In the genomic region with DNA sequence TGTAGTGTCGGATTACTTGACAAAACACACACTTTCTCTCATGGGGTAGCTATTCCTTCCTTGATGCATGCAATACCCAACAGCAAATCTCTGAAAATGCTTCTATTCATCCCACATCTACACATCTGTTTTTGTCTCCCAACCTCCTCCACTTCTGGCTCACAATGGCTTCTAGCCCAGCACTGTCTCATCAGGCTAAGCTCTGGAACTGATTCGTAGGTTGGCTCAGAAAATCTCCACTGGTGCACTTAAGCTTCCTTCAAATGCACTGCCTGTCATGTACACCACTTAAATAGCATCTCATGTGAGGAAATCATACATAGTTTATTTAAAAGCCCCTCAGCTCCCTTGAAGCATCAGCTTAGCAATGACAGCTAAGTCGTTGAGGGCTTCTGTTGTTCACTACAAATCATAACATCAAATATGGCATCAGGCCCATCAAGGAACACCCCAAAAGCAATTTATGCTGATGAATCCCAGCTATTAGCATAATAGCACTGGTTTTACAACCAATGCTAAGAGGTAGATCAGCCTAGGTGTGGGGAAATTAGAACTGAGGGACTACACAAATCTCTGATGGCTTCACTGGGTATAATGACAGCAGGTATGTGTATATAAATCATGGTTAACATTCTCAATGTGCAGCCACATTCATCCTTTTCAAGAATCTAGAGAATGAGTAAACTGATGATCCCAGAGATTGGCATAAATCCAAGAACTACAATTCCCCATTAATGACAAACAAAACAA, we compare ENCODE assay signal across 29 mouse cellular contexts.
DNase-seq lines count a peak whose midpoint lies in the region; ATAC-seq lines count a peak whose summit lies in the region.
"Had no signal": no experiment of that assay in that cellular context is flagged by ENCODE, and none has a peak within 500 bp of the region (broad histone marks: within the 10 kb centered on the region; RNA-seq: fewer than 3 reads in every experiment).

No protein-coding gene starts in this region.

- DNase-seq in gastrocnemius, postnatal 25 days = peak; percentile 9
- no peak for DNase-seq in gastrocnemius, adult 18-20 months (ENCODE audit: low spot score)
- DNase-seq in neural tube, embryonic 10.5 days (ENCODE audit: extremely low spot score, low spot score) = no peak
- DNase-seq in skeletal muscle tissue, adult 2 months (ENCODE audit: low read depth, low spot score) = peak; percentile 10
- no peak for DNase-seq in cerebellum, postnatal 36 days
- DNase-seq: adrenal gland, adult 8-10 months; cerebellum, adult 2 months; cerebellum, postnatal 25 days; embryo, embryonic 11 days; heart, postnatal 4 days; kidney, postnatal 36 days; left cerebral cortex, postnatal 4 days; liver, postnatal 0 days; right cerebral cortex, postnatal 4 days; thymus, adult 18-20 months; thymus, postnatal 36 days had no signal

- no peak overlapping the region for H3K4me2 ChIP-seq in forebrain, embryonic 13.5 days
- no peak overlapping the region for H3K4me2 ChIP-seq in forebrain, embryonic 12.5 days
- no peak overlapping the region for H3K4me2 ChIP-seq in neural tube, embryonic 14.5 days (ENCODE audit: low read depth, low read length)
- H3K4me2 ChIP-seq: embryonic facial prominence, embryonic 15.5 days; liver, embryonic 11.5 days; midbrain, embryonic 15.5 days; stomach, embryonic 15.5 days had no signal

- peak; percentile 43; the same call in 1 of the 2 replicates for ATAC-seq in forebrain, embryonic 13.5 days
- no peak for ATAC-seq in forebrain, embryonic 12.5 days (ENCODE audit: low FRiP score)
- peak; percentile 64 for ATAC-seq in neural tube, embryonic 14.5 days (ENCODE audit: low read depth)
- ATAC-seq: CD4-positive, CD25-positive, alpha-beta regulatory T cell, adult 4 months; intestine, postnatal 0 days; liver, postnatal 0 days; lung, postnatal 0 days; midbrain, embryonic 15.5 days; Patski had no signal

- 74% methylated on average over 3 of the region's 3 CpGs for WGBS in forebrain, embryonic 13.5 days
- 73% methylated on average over 3 of the region's 3 CpGs for WGBS in forebrain, embryonic 12.5 days
- 64% methylated on average over 3 of the region's 3 CpGs for WGBS in neural tube, embryonic 14.5 days

- H3K27ac ChIP-seq in forebrain, embryonic 13.5 days = no peak overlapping the region
- no peak overlapping the region for H3K27ac ChIP-seq in forebrain, embryonic 12.5 days
- no peak overlapping the region; the same call in 1 of the 2 replicates for H3K27ac ChIP-seq in neural tube, embryonic 14.5 days (ENCODE audit: low read depth, low read length)
- H3K27ac ChIP-seq: embryonic facial prominence, embryonic 15.5 days; heart, embryonic 10.5 days; macrophage; midbrain, embryonic 15.5 days; stomach, embryonic 15.5 days had no signal

- no peak overlapping the region for H3K4me3 ChIP-seq in forebrain, embryonic 13.5 days
- H3K4me3 ChIP-seq in forebrain, embryonic 12.5 days (replicated peaks) = no peak overlapping the region
- H3K4me3 ChIP-seq in neural tube, embryonic 14.5 days (ENCODE audit: low read depth, low read length) = no peak overlapping the region
- H3K4me3 ChIP-seq: embryonic facial prominence, embryonic 15.5 days; heart, embryonic 10.5 days; midbrain, embryonic 15.5 days; stomach, embryonic 15.5 days had no signal

- H3K4me1 ChIP-seq in forebrain, embryonic 13.5 days = no peaks in the 10 kb centered on the region
- H3K4me1 ChIP-seq in forebrain, embryonic 12.5 days = no peaks in the 10 kb centered on the region
- H3K4me1 ChIP-seq in neural tube, embryonic 14.5 days (ENCODE audit: control insufficient read depth, insufficient read depth, low read length) = no peaks in the 10 kb centered on the region
- H3K4me1 ChIP-seq: embryonic facial prominence, embryonic 15.5 days; heart, embryonic 10.5 days; midbrain, embryonic 15.5 days; stomach, embryonic 15.5 days had no signal

- H3K27me3 ChIP-seq in forebrain, embryonic 13.5 days = no peaks in the 10 kb centered on the region
- no peaks in the 10 kb centered on the region for H3K27me3 ChIP-seq in forebrain, embryonic 12.5 days
- no peaks in the 10 kb centered on the region for H3K27me3 ChIP-seq in neural tube, embryonic 14.5 days (ENCODE audit: control insufficient read depth, insufficient read depth, low read length)
- H3K27me3 ChIP-seq: embryonic facial prominence, embryonic 15.5 days; midbrain, embryonic 15.5 days; Patski; stomach, embryonic 15.5 days had no signal

- no peaks in the 10 kb centered on the region for H3K36me3 ChIP-seq in forebrain, embryonic 13.5 days (ENCODE audit: poor library complexity, severe bottlenecking)
- H3K36me3 ChIP-seq in forebrain, embryonic 12.5 days (replicated peaks) = no peaks in the 10 kb centered on the region
- H3K36me3 ChIP-seq in neural tube, embryonic 14.5 days (ENCODE audit: control insufficient read depth, insufficient read depth, low read length) = no peaks in the 10 kb centered on the region
- H3K36me3 ChIP-seq: embryonic facial prominence, embryonic 15.5 days; heart, embryonic 10.5 days; midbrain, embryonic 15.5 days; stomach, embryonic 15.5 days had no signal

- H3K9ac ChIP-seq in forebrain, embryonic 13.5 days = no peak overlapping the region
- H3K9ac ChIP-seq in forebrain, embryonic 12.5 days = no peak overlapping the region
- no peak overlapping the region for H3K9ac ChIP-seq in neural tube, embryonic 14.5 days (replicated peaks; ENCODE audit: low read depth, low read length)
- H3K9ac ChIP-seq: embryonic facial prominence, embryonic 15.5 days; liver, postnatal 0 days; midbrain, embryonic 15.5 days; stomach, embryonic 15.5 days had no signal

- no peaks in the 10 kb centered on the region for H3K9me3 ChIP-seq in forebrain, embryonic 13.5 days (replicated peaks)
- no peaks in the 10 kb centered on the region for H3K9me3 ChIP-seq in forebrain, embryonic 12.5 days
- no peaks in the 10 kb centered on the region for H3K9me3 ChIP-seq in neural tube, embryonic 14.5 days (ENCODE audit: control insufficient read depth, low read length)
- H3K9me3 ChIP-seq: embryonic facial prominence, embryonic 15.5 days; heart, embryonic 10.5 days; midbrain, embryonic 15.5 days; stomach, embryonic 15.5 days had no signal

Comparison
In these comparisons a context has a peak if more than half of its experiments do, and no peak if none do; other contexts are left out.
1. DNase-seq: peak in gastrocnemius, postnatal 25 days (single experiment) and skeletal muscle tissue, adult 2 months (single experiment); none in gastrocnemius, adult 18-20 months (single experiment), neural tube, embryonic 10.5 days (single experiment) and cerebellum, postnatal 36 days (0 of 2).